Mouse (Mus musculus) lung, postnatal 4 days (tissue): ENCODE results near the gene St5.

Source experiments
- DNase-seq, 2 experiments: peaks; one replicate each; pipeline ENCODE4 v3.0.0; 2021

St5 gene

GRCm38 (mm10) chr7:109703190-109704015 is at the start of gene St5, which contains the start of gene Akip1:
TSS of gene St5 (minus strand) at chr7:109703605.
TSS of gene Akip1 (plus strand) at chr7:109703690.
- peak; percentile 98 for DNase-seq

- DNase-seq: peak; percentile 88
These were observed 48.9 kb upstream of the St5 start, which contains the start of gene Tmem9b for GRCm38 (mm10) chr7:109752008-109752925. TSS of gene Tmem9b (minus strand) at chr7:109752875.

GRCm38 (mm10) chr7:109751427-109752007 is 48.1 kb upstream of the St5 start:
- no peak for DNase-seq

- DNase-seq: no peak
These were observed 44.3 kb upstream of the St5 start for GRCm38 (mm10) chr7:109747747-109748146.

GRCm38 (mm10) chr7:109741703-109742102 is 38.3 kb upstream of the St5 start:
- no peak for DNase-seq

GRCm38 (mm10) chr7:109741060-109741459 is 37.7 kb upstream of the St5 start:
- DNase-seq: no peak

- no peak for DNase-seq
These were observed 36.5 kb upstream of the St5 start for GRCm38 (mm10) chr7:109739822-109740370.

GRCm38 (mm10) chr7:109734806-109735205 is 31.4 kb upstream of the St5 start:
- no peak for DNase-seq

- DNase-seq: no peak
These were observed 28.2 kb upstream of the St5 start, which contains the start of gene Ascl3 for GRCm38 (mm10) chr7:109731626-109732025. TSS of gene Ascl3 (minus strand) at chr7:109731726.

- no peak for DNase-seq
These were observed 20.3 kb upstream of the St5 start, which contains the start of gene BC051019 for GRCm38 (mm10) chr7:109723697-109724096. TSS of gene BC051019 (minus strand) at chr7:109723850.

- DNase-seq: no peak
These were observed 19.7 kb upstream of the St5 start for GRCm38 (mm10) chr7:109723114-109723513.

- DNase-seq: no peak
These were observed 19.2 kb upstream of the St5 start for GRCm38 (mm10) chr7:109722618-109723017.

GRCm38 (mm10) chr7:109719286-109719685 is 15.9 kb upstream of the St5 start:
- peak in 1 of 2 experiments; percentile 51 for DNase-seq

GRCm38 (mm10) chr7:109713434-109713982 is 10.1 kb upstream of the St5 start:
- no peak for DNase-seq

GRCm38 (mm10) chr7:109712198-109712597 is 8.8 kb upstream of the St5 start:
- no peak for DNase-seq

GRCm38 (mm10) chr7:109710069-109710468 is 6.7 kb upstream of the St5 start:
- no peak for DNase-seq

- DNase-seq: peak; percentile 54 to 85
These were observed 5.6 kb upstream of the St5 start for GRCm38 (mm10) chr7:109708961-109709382.

GRCm38 (mm10) chr7:109707023-109707785 is 3.8 kb upstream of the St5 start:
- peak; percentile 56 to 71 for DNase-seq

- DNase-seq: no peak
These were observed 1.1 kb upstream of the St5 start for GRCm38 (mm10) chr7:109704461-109704860.

GRCm38 (mm10) chr7:109704016-109704377 is 592 bp upstream of the St5 start:
- DNase-seq: no peak

- DNase-seq: no peak
These were observed 684 bp downstream of the St5 start for GRCm38 (mm10) chr7:109702721-109703120.

- no peak for DNase-seq
These were observed 3.2 kb downstream of the St5 start for GRCm38 (mm10) chr7:109700213-109700612.
